Mouse (Mus musculus): Measurements from ENCODE around the gene Ccnd3. TPM values are rescaled to one million over a fixed set of nuclear protein-coding genes. Genes with fewer than 3 reads are reported as not detected.

The Ccnd3 gene
- polyA plus RNA-seq, 1 experiment from 2014 or later, result 180 TPM

GRCm38 (mm10) chr17:47512956-47513775 lies 8.3 kb downstream of the Ccnd3 start:
- H3K9ac ChIP-seq (ENCODE audit: low read depth, low read length), result 0 out of 2 replicates have a peak overlapping the region, but pooled peaks have one; percentile 8
- no peak overlapping the region for H3K4me3 ChIP-seq (ENCODE audit: low read depth, low read length)
- WGBS, result 58% methylated on average over 10 of the region's 10 CpGs
- H3K36me3 ChIP-seq (ENCODE audit: control insufficient read depth, insufficient read depth), result 0 out of 2 replicates have a peak, but pooled peaks cover 3% of the 10 kb centered on the region
- no peaks in the 10 kb centered on the region for H3K27me3 ChIP-seq (replicated peaks; ENCODE audit: control insufficient read depth, insufficient read depth, low read length)
- no peak for ATAC-seq
- peaks cover 11% of the 10 kb centered on the region; the same call in 1 of the 2 replicates for H3K4me1 ChIP-seq (replicated peaks; ENCODE audit: control insufficient read depth, insufficient read depth, low read length)
- no peaks in the 10 kb centered on the region for H3K9me3 ChIP-seq (ENCODE audit: control insufficient read depth)
- H3K4me2 ChIP-seq (replicated peaks; ENCODE audit: low read depth), result no peak overlapping the region
- H3K27ac ChIP-seq (ENCODE audit: low read depth, low read length), result peak overlapping the region; percentile 9; the same call in 1 of the 2 replicates
- no peak for TF ChIP-seq CTCF (IDR thresholded peaks at IDR 0.05; ENCODE audit: low read depth)

GRCm38 (mm10) chr17:47515180-47515844 lies 10.5 kb downstream of the Ccnd3 start:
- Histone ChIP-seq H3K27me3 (replicated peaks; ENCODE audit: control insufficient read depth, insufficient read depth, low read length) (no peaks in the 10 kb centered on the region), H3K9ac (ENCODE audit: low read depth, low read length) (no peak overlapping the region), H3K27ac (ENCODE audit: low read depth, low read length) (no peak overlapping the region), H3K4me1 (replicated peaks; ENCODE audit: control insufficient read depth, insufficient read depth, low read length) (peaks cover 11% of the 10 kb centered on the region; the same call in 1 of the 2 replicates), H3K4me3 (ENCODE audit: low read depth, low read length) (no peak overlapping the region), H3K4me2 (replicated peaks; ENCODE audit: low read depth) (no peak overlapping the region), H3K9me3 (ENCODE audit: control insufficient read depth) (no peaks in the 10 kb centered on the region), H3K36me3 (ENCODE audit: control insufficient read depth, insufficient read depth) (0 out of 2 replicates have a peak, but pooled peaks cover 3% of the 10 kb centered on the region)
- no peak for ATAC-seq
- WGBS, result 68% methylated on average over 7 of the region's 7 CpGs
- no peak for TF ChIP-seq CTCF (IDR thresholded peaks at IDR 0.05; ENCODE audit: low read depth)

- Histone ChIP-seq H3K9me3 (ENCODE audit: control insufficient read depth) (no peaks in the 10 kb centered on the region), H3K4me2 (replicated peaks; ENCODE audit: low read depth) (no peak overlapping the region), H3K4me1 (replicated peaks; ENCODE audit: control insufficient read depth, insufficient read depth, low read length) (peaks cover 8% of the 10 kb centered on the region), H3K27ac (ENCODE audit: low read depth, low read length) (no peak overlapping the region), H3K9ac (ENCODE audit: low read depth, low read length) (no peak overlapping the region), H3K36me3 (ENCODE audit: control insufficient read depth, insufficient read depth) (0 out of 2 replicates have a peak, but pooled peaks cover 3% of the 10 kb centered on the region), H3K27me3 (replicated peaks; ENCODE audit: control insufficient read depth, insufficient read depth, low read length) (no peaks in the 10 kb centered on the region), H3K4me3 (ENCODE audit: low read depth, low read length) (no peak overlapping the region)
- ATAC-seq, result no peak
- TF ChIP-seq CTCF (IDR thresholded peaks at IDR 0.05; ENCODE audit: low read depth), result peak; percentile 39
- WGBS, result 96% methylated on average over 3 of the region's 3 CpGs
Measured at GRCm38 (mm10) chr17:47516232-47516631, 11.4 kb downstream of the Ccnd3 start.

- Histone ChIP-seq H3K9me3 (ENCODE audit: control insufficient read depth) (no peaks in the 10 kb centered on the region), H3K27ac (ENCODE audit: low read depth, low read length) (peak overlapping the region; percentile 52), H3K4me1 (replicated peaks; ENCODE audit: control insufficient read depth, insufficient read depth, low read length) (peaks cover 23% of the 10 kb centered on the region), H3K4me2 (replicated peaks; ENCODE audit: low read depth) (no peak overlapping the region), H3K9ac (ENCODE audit: low read depth, low read length) (no peak overlapping the region), H3K4me3 (ENCODE audit: low read depth, low read length) (no peak overlapping the region), H3K36me3 (ENCODE audit: control insufficient read depth, insufficient read depth) (0 out of 2 replicates have a peak, but pooled peaks cover 3% of the 10 kb centered on the region), H3K27me3 (replicated peaks; ENCODE audit: control insufficient read depth, insufficient read depth, low read length) (no peaks in the 10 kb centered on the region)
- ATAC-seq, result no peak
- WGBS, result 28% methylated on average over 8 of the region's 8 CpGs
- no peak for TF ChIP-seq CTCF (IDR thresholded peaks at IDR 0.05; ENCODE audit: low read depth)
Measured at GRCm38 (mm10) chr17:47518205-47518604, 13.4 kb downstream of the Ccnd3 start.

GRCm38 (mm10) chr17:47521551-47522258 lies 16.9 kb downstream of the Ccnd3 start:
- Histone ChIP-seq H3K4me1 (replicated peaks; ENCODE audit: control insufficient read depth, insufficient read depth, low read length) (peaks cover 20% of the 10 kb centered on the region), H3K27me3 (replicated peaks; ENCODE audit: control insufficient read depth, insufficient read depth, low read length) (no peaks in the 10 kb centered on the region), H3K36me3 (ENCODE audit: control insufficient read depth, insufficient read depth) (no peaks in the 10 kb centered on the region), H3K9me3 (ENCODE audit: control insufficient read depth) (no peaks in the 10 kb centered on the region), H3K27ac (ENCODE audit: low read depth, low read length) (peak overlapping the region; percentile 79), H3K9ac (ENCODE audit: low read depth, low read length) (peak overlapping the region; percentile 34; the same call in 1 of the 2 replicates), H3K4me3 (ENCODE audit: low read depth, low read length) (no peak overlapping the region), H3K4me2 (replicated peaks; ENCODE audit: low read depth) (peak overlapping the region; percentile 57)
- TF ChIP-seq CTCF (IDR thresholded peaks at IDR 0.05; ENCODE audit: low read depth), result no peak
- ATAC-seq, result peak; percentile 63
- WGBS, result 4% methylated on average over 17 of the region's 17 CpGs
